Mouse (Mus musculus) heart, adult 10 weeks (tissue): ENCODE results near the gene Kif6. TPM values are rescaled to one million over a fixed set of nuclear protein-coding genes. Genes with fewer than 3 reads are reported as not detected.

Experiments
- polyA plus RNA-seq: library from polyadenylated mRNA; stranded (reverse); fragments of 350-450 nt; fragmentation: Illumina TruSeq; extraction: RNeasy Lipid Tissue Mini Kit (QIAGEN cat#74804); gene quantifications from one replicate; pipeline ENCODE4 v1.2.3, GENCODE M21; 2014; ENCODE audit warnings: low read depth, low replicate concordance

Gene Kif6
- polyA plus RNA-seq: 2.7 TPM

DNA sequence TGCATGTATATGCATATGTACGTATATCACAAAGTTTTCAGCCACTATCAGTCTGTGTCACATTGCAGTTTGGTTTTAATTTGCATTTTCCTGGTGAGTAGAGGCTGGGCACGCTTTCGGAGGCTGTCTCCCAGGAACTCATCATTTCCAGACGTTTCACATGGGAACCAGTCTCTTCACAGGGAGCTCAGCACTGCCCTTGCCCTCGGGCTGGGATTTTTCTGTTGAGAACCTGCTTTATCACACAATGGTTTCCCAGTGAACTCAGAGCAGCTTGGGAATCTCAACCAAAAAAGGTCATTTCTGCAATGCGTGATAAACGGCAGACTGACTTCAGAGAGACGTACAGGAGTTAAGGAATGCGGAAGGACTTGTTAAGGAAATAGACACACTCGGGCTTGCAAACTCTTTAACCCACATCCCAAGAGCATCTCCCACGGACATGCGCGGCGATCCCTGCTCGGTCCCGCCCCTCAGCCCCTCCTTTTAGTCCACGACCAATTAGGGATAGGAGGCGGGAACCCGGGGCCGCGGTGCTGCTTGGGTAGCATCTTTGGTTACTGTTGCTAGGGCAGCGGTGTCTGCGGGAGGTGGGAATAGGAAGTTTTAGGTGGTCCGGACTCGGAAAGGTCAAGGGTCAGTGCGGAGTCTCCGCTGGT is at the start of gene Kif6:
TSS of gene Kif6 (plus strand) at position 560 of the 659 bp plus-strand sequence.

Other genes with a start within 250 kb of the Kif6 start
- gene Mocs1, start 186.8 kb upstream of the Kif6 start, polyA plus RNA-seq: 11.4 TPM
- 6.9 TPM for gene Daam2, start 50.8 kb upstream of the Kif6 start, polyA plus RNA-seq